Mouse (Mus musculus): ENCODE measurements around the gene C1qtnf3. TPM values are rescaled to one million over a fixed set of nuclear protein-coding genes. Genes with fewer than 3 reads are reported as not detected.

The C1qtnf3 gene
- 10 to 100 TPM; 46.6 to 59.1 TPM for total RNA-seq (2021)
- long read RNA-seq, experiment 1, transcript C1qtnf3-201 (6 exons, 2,338 nt), result major isoform, 20 of 37 reads
- long read RNA-seq, experiment 1, transcript C1qtnf3-202 (6 exons, 2,088 nt), result minor isoform, 10 of 37 reads
- long read RNA-seq, experiment 1, partial matches to known transcripts, result 4 of 37 reads
- long read RNA-seq, experiment 1, other reads (novel, unspliced or antisense), result 3 of 37 reads
- long read RNA-seq, experiment 2, transcript C1qtnf3-201 (6 exons, 2,338 nt), result major isoform, 17 of 22 reads
- long read RNA-seq, experiment 2, partial matches to known transcripts, result 2 of 22 reads
- long read RNA-seq, experiment 2, other reads (novel, unspliced or antisense), result 0 of 22 reads

- peak; percentile 26 for DNase-seq
Measured at GRCm38 (mm10) chr15:10951951-10952759, at the start of gene C1qtnf3. C1qtnf3 (plus strand) TSS chr15:10952332.

- DNase-seq, result no peak
Measured at GRCm38 (mm10) chr15:10902360-10902759, 49.8 kb upstream of the C1qtnf3 start.

GRCm38 (mm10) chr15:10916611-10917311 lies 35.4 kb upstream of the C1qtnf3 start:
- no peak for DNase-seq

- no peak for DNase-seq
Measured at GRCm38 (mm10) chr15:10917312-10917660, 34.8 kb upstream of the C1qtnf3 start.

- no peak for DNase-seq
Measured at GRCm38 (mm10) chr15:10920212-10920611, 31.9 kb upstream of the C1qtnf3 start.

- no peak for DNase-seq
Measured at GRCm38 (mm10) chr15:10921064-10921463, 31.1 kb upstream of the C1qtnf3 start.

GRCm38 (mm10) chr15:10922061-10922460 lies 30.1 kb upstream of the C1qtnf3 start:
- DNase-seq, result no peak

GRCm38 (mm10) chr15:10922570-10922969 lies 29.6 kb upstream of the C1qtnf3 start:
- no peak for DNase-seq

- no peak for DNase-seq
Measured at GRCm38 (mm10) chr15:10923076-10923995, 28.8 kb upstream of the C1qtnf3 start.

GRCm38 (mm10) chr15:10927325-10927724 lies 24.8 kb upstream of the C1qtnf3 start:
- DNase-seq, result no peak

- DNase-seq, result peak; percentile 13
Measured at GRCm38 (mm10) chr15:10928633-10929270, 23.4 kb upstream of the C1qtnf3 start.

GRCm38 (mm10) chr15:10933930-10934329 lies 18.2 kb upstream of the C1qtnf3 start:
- no peak for DNase-seq

GRCm38 (mm10) chr15:10940148-10941108 lies 11.7 kb upstream of the C1qtnf3 start:
- no peak for DNase-seq

GRCm38 (mm10) chr15:10941901-10942300 lies 10.2 kb upstream of the C1qtnf3 start:
- DNase-seq, result no peak

- no peak for DNase-seq
Measured at GRCm38 (mm10) chr15:10947852-10948251, 4.3 kb upstream of the C1qtnf3 start.

- no peak for DNase-seq
Measured at GRCm38 (mm10) chr15:10952760-10953305, 701 bp downstream of the C1qtnf3 start.

- no peak for DNase-seq
Measured at GRCm38 (mm10) chr15:10953465-10953864, 1.3 kb downstream of the C1qtnf3 start.

GRCm38 (mm10) chr15:10954381-10955016 lies 2.4 kb downstream of the C1qtnf3 start:
- DNase-seq, result no peak

- DNase-seq, result no peak
Measured at GRCm38 (mm10) chr15:10955156-10955555, 3.0 kb downstream of the C1qtnf3 start.
